Mouse (Mus musculus) CH12.LX (cell line): ENCODE measurements around the gene Tex264. TPM values are rescaled to one million over a fixed set of nuclear protein-coding genes. Genes with fewer than 3 reads are reported as not detected.

Experiments
- DNase-seq: peaks from one replicate; pipeline ENCODE4 v3.0.0-alpha.2; 2013; ENCODE audit errors: extremely low read depth
- H3K27ac ChIP-seq: 2 replicates; pipeline ENCODE4 v1.5.1; 2012; ENCODE audit warnings: low read depth, mild to moderate bottlenecking, control low read depth, moderate library complexity; ENCODE audit not compliant: insufficient read depth
- H3K27me3 ChIP-seq: replicated peaks from 2 replicates; pipeline ENCODE3; 2012; ENCODE audit warnings: inconsistent platforms
- H3K36me3 ChIP-seq, 2 experiments: replicated peaks in 1 of 2; 2 replicates each; pipeline versions ENCODE3 to v1.6.1; 2012; ENCODE audit warnings: inconsistent platforms in 1 of 2, low read length in 1 of 2, mild to moderate bottlenecking in 1 of 2, mixed read lengths in 1 of 2, moderate library complexity in 1 of 2; ENCODE audit not compliant: control insufficient read depth in 1 of 2, insufficient read depth in 1 of 2
- H3K4me1 ChIP-seq, 2 experiments: 2 replicates each; pipeline ENCODE4 v1.6.1; 2012; ENCODE audit warnings: inconsistent platforms in 1 of 2, moderate library complexity in 1 of 2; ENCODE audit not compliant: insufficient read depth in 2 of 2, control insufficient read depth in 1 of 2
- H3K4me2 ChIP-seq: 2 replicates; pipeline ENCODE4 v1.6.1; 2012; ENCODE audit warnings: low read depth, mild to moderate bottlenecking, control low read depth; ENCODE audit not compliant: poor library complexity, insufficient read depth, severe bottlenecking
- H3K4me3 ChIP-seq, 3 experiments: fragments of 150-350 bp in 1 of 3; sonication (generic) in 1 of 3; replicated peaks in 1 of 3; 2 replicates each; pipeline versions ENCODE3 to v1.5.1; 2011 to 2012; ENCODE audit warnings: low read depth in 2 of 3, low read length in 2 of 3, mild to moderate bottlenecking in 2 of 3, moderate library complexity in 2 of 3, control low read depth in 1 of 3, improper control_type of control experiment in 1 of 3, inconsistent platforms in 1 of 3, mixed read lengths in 1 of 3; ENCODE audit not compliant: poor library complexity in 1 of 3
- H3K79me2 ChIP-seq: replicated peaks from 2 replicates; pipeline ENCODE4 v1.6.1; 2012; ENCODE audit warnings: mild to moderate bottlenecking, moderate library complexity; ENCODE audit not compliant: control insufficient read depth, poor library complexity, insufficient read depth, severe bottlenecking; ENCODE audit errors: extremely low read depth
- H3K9ac ChIP-seq: 2 replicates; pipeline ENCODE4 v1.6.1; 2012; ENCODE audit warnings: low read depth, mild to moderate bottlenecking, control low read depth, moderate library complexity; ENCODE audit not compliant: insufficient read depth
- H3K9me3 ChIP-seq: replicated peaks from 2 replicates; pipeline ENCODE3; 2012; ENCODE audit warnings: low read length, inconsistent platforms, mixed read lengths
- BHLHE40 ChIP-seq: IDR thresholded peaks from 2 replicates; pipeline ENCODE4 v1.6.1; 2011; ENCODE audit warnings: mild to moderate bottlenecking, low read depth, low read length, improper control_type of control experiment
- CHD1 ChIP-seq: IDR thresholded peaks from 2 replicates; pipeline ENCODE4 v1.6.1; 2012; ENCODE audit warnings: low read depth, low read length, improper control_type of control experiment, inconsistent platforms
- GABPA ChIP-seq: IDR thresholded peaks from 2 replicates; pipeline ENCODE4 v1.6.1; 2012; ENCODE audit warnings: low read depth, low read length, improper control_type of control experiment, inconsistent platforms; ENCODE audit not compliant: insufficient replicate concordance
- IRF4 ChIP-seq: IDR thresholded peaks from 2 replicates; pipeline ENCODE4 v1.6.1; 2014; ENCODE audit warnings: low read depth, mild to moderate bottlenecking, inconsistent platforms, low read length, improper control_type of control experiment
- JUN ChIP-seq: IDR thresholded peaks from 2 replicates; pipeline ENCODE4 v1.6.1; 2011; ENCODE audit warnings: low read depth, mild to moderate bottlenecking, low read length, improper control_type of control experiment, moderate library complexity; ENCODE audit not compliant: insufficient read depth
- MAX ChIP-seq: IDR thresholded peaks from 2 replicates; pipeline ENCODE4 v1.6.1; 2011; ENCODE audit warnings: low read length, improper control_type of control experiment
- MAZ ChIP-seq: IDR thresholded peaks from 2 replicates; pipeline ENCODE4 v1.6.1; 2012; ENCODE audit warnings: low read depth, mild to moderate bottlenecking, inconsistent platforms, low read length, improper control_type of control experiment, moderate library complexity
- MXI1 ChIP-seq: IDR thresholded peaks from 2 replicates; pipeline ENCODE4 v1.6.1; 2011; ENCODE audit warnings: mild to moderate bottlenecking, low read depth, low read length, improper control_type of control experiment
- MYC ChIP-seq: IDR thresholded peaks from 2 replicates; pipeline ENCODE4 v1.6.1; 2011; ENCODE audit warnings: low read depth, mild to moderate bottlenecking, improper control_type of control experiment, low read length
- NRF1 ChIP-seq: IDR thresholded peaks from 2 replicates; pipeline ENCODE4 v1.6.1; 2014; ENCODE audit warnings: low read depth, mild to moderate bottlenecking, inconsistent platforms, low read length, improper control_type of control experiment, moderate library complexity
- RCOR1 ChIP-seq: conservative IDR thresholded peaks from 2 replicates; pipeline ENCODE4 v1.6.1; 2012; ENCODE audit warnings: low read depth, mild to moderate bottlenecking, inconsistent platforms, low read length, improper control_type of control experiment
- SIN3A ChIP-seq: IDR thresholded peaks from 2 replicates; pipeline ENCODE4 v1.6.1; 2012; ENCODE audit warnings: low read length, improper control_type of control experiment, inconsistent platforms
- SMC3 ChIP-seq: IDR thresholded peaks from 2 replicates; pipeline ENCODE4 v1.6.1; 2011; ENCODE audit warnings: low read depth, low read length, improper control_type of control experiment
- TCF12 ChIP-seq: IDR thresholded peaks from 2 replicates; pipeline ENCODE4 v1.6.1; 2014; ENCODE audit warnings: low read depth, mild to moderate bottlenecking, inconsistent platforms, low read length, improper control_type of control experiment
- UBTF ChIP-seq: IDR thresholded peaks from 2 replicates; pipeline ENCODE4 v1.6.1; 2012; ENCODE audit warnings: low read depth, mild to moderate bottlenecking, inconsistent platforms, low read length, improper control_type of control experiment, moderate library complexity
- USF1 ChIP-seq: IDR thresholded peaks from 2 replicates; pipeline ENCODE4 v1.6.1; 2014; ENCODE audit warnings: low read depth, mild to moderate bottlenecking, inconsistent platforms, low read length, improper control_type of control experiment
- ZC3H11A ChIP-seq: IDR thresholded peaks from 2 replicates; pipeline ENCODE4 v1.6.1; 2012; ENCODE audit warnings: low read depth, mild to moderate bottlenecking, inconsistent platforms, low read length, improper control_type of control experiment
- ZMIZ1 ChIP-seq: IDR thresholded peaks from 2 replicates; pipeline ENCODE4 v1.6.1; 2012; ENCODE audit warnings: low read depth, mild to moderate bottlenecking, inconsistent platforms, low read length, improper control_type of control experiment
- dilution Hi-C: fragments of 300-500 bp; cut with MboI; formaldehyde crosslinking; loops from 2 replicates; pipeline ENCODE4 v1.14.3; 2020; ENCODE audit warnings: low sequenced_read_pairs; ENCODE audit not compliant: extremely low pct_unique_long_range_greater_than_20kb, extremely low pct_ligation_motif_present
- in situ Hi-C: fragments of 300-500 bp; cut with MboI; formaldehyde crosslinking; loops from 3 replicates; pipeline ENCODE4 v1.14.3; 2019; ENCODE audit warnings: low sequenced_read_pairs, low pct_ligation_motif_present, low pct_unique_long_range_greater_than_20kb, mixed read lengths
- polyA plus RNA-seq: library from polyadenylated mRNA; unstranded; fragments of >175 nt; gene quantifications from 2 replicates; pipeline ENCODE4 v1.2.1, GENCODE M21; 2012; ENCODE audit warnings: low read depth; ENCODE audit not compliant: insufficient read length
- total RNA-seq, 2 experiments: library from RNA; depleted of rRNA; stranded (reverse); fragments of 300-350 nt in 1 of 2; fragments of >200 nt in 1 of 2; gene quantifications; 2 replicates each; pipeline ENCODE4 v1.2.3; 2012 to 2014

Tex264 gene
- total and polyA plus RNA-seq, 3 experiments, result 34.3 to 54.8 (median 45.3) TPM

DNA sequence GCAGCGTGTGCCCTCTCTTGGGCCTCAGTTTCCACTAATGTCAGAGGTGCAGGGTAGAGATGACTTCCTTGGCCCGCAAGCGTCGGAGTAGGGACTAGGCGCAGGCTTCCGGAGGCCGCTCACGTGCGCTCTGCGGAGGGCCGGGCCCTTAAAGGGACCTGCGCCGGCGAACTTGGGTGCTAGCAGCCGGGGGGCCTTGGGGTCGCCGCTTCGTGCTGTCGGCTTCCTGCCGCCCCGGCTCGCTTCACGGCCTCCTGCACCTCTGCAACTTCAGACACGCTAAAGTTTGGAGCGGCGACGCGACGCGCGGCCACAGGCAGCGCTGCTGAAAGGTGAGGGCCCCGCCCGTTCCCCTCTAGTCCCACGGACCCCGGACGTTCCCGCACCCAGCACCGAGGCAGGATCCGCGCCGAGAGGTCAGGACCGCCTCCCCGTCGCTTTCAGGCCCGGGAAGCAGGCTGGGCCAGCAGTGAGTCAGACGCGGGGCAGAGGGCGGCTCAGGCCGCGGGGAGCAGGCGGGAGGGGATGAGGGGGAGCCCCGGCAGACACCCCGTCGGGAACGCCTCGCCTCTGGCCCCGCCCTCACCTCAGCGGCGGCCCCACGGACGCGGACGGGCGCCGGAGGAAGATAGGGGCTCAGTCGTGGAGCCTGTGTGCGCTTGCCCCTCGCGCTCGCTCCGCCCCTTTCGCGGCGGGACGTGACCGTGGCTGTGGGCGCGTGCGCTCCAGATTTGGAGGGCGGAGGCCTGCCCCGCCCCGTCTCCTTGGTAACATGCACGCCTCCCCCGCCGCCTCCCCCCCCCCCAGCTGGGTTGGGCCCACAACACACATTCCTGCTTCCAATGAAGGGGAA lies at the start of gene Tex264 (continued):
- TF ChIP-seq RCOR1, result no peak

GRCm38 (mm10) chr9:106733690-106734089 lies 48.0 kb upstream of the Tex264 start:
- TF ChIP-seq GABPA (no peak), IRF4 (no peak), MYC (no peak), ZMIZ1 (no peak), USF1 (no peak), MAX (no peak), BHLHE40 (no peak), RCOR1 (no peak), SIN3A (no peak), SMC3 (no peak), CHD1 (no peak), TCF12 (no peak), MXI1 (no peak)
- H3K79me2 ChIP-seq, result peaks cover 3% of the 10 kb centered on the region
- H3K4me3 ChIP-seq, result no peak overlapping the region
- H3K4me1 ChIP-seq, result peaks cover 0 to 3% of the 10 kb centered on the region in 2 experiments; a peak in 1 of 4 replicates
- in situ Hi-C loops, result no loop called here
- no peak overlapping the region for H3K4me2 ChIP-seq
- peaks cover 3% of the 10 kb centered on the region for H3K9me3 ChIP-seq
- peaks cover 0 to 19% of the 10 kb centered on the region in 2 experiments for H3K36me3 ChIP-seq
- H3K27me3 ChIP-seq, result no peaks in the 10 kb centered on the region
- dilution Hi-C loops, result no loop called here
- no peak overlapping the region for H3K27ac ChIP-seq
- no peak for DNase-seq
- H3K9ac ChIP-seq, result no peak overlapping the region

GRCm38 (mm10) chr9:106729416-106729815 lies 43.7 kb upstream of the Tex264 start:
- dilution Hi-C loops, result no loop called here

More at GRCm38 (mm10) chr9:106729416-106729815, 43.7 kb upstream of the Tex264 start:
- DNase-seq, result no peak
- in situ Hi-C loops, result no loop called here
- H3K36me3 ChIP-seq, result peaks cover 0 to 13% of the 10 kb centered on the region in 2 experiments
- H3K27ac ChIP-seq, result no peak overlapping the region
- peaks cover 0 to 3% of the 10 kb centered on the region in 2 experiments; a peak in 1 of 4 replicates for H3K4me1 ChIP-seq
- no peak overlapping the region for H3K4me3 ChIP-seq
- no peaks in the 10 kb centered on the region for H3K9me3 ChIP-seq
- H3K79me2 ChIP-seq, result peaks cover 3% of the 10 kb centered on the region
- TF ChIP-seq RCOR1, result no peak
- TF ChIP-seq UBTF, result no peak
- no peak for TF ChIP-seq MAZ
- no peak for TF ChIP-seq JUN
- no peak for TF ChIP-seq IRF4
- TF ChIP-seq ZC3H11A, result no peak
- no peak for TF ChIP-seq NRF1
- no peak overlapping the region for H3K4me2 ChIP-seq
- H3K27me3 ChIP-seq, result no peaks in the 10 kb centered on the region
- no peak overlapping the region for H3K9ac ChIP-seq
